Mouse (Mus musculus): Measurements from ENCODE around the gene Gm13119.

GRCm38 (mm10) chr4:144404456-144405086 lies 46.8 kb downstream of the Gm13119 start:
- TF ChIP-seq CTCF (IDR thresholded peaks at IDR 0.05; ENCODE audit: borderline replicate concordance, insufficient read depth, low read depth, low read length) = no peak
- TF ChIP-seq POLR2A (IDR thresholded peaks at IDR 0.05; ENCODE audit: borderline replicate concordance, insufficient read depth, low read length) = no peak

All from cerebellum, adult 2 months (tissue).